Mouse (Mus musculus) cortical plate, adult 2 months (tissue): Measurements from ENCODE around the gene Ramp2. TPM values are rescaled to one million over a fixed set of nuclear protein-coding genes. Genes with fewer than 3 reads are reported as not detected.

Experiments
- H3K27ac ChIP-seq: fragments of 200-500 bp; 2 replicates; pipeline ENCODE4 v1.5.1; 2012; ENCODE audit warnings: low read length, control low read depth, inconsistent platforms; ENCODE audit not compliant: insufficient read depth
- H3K4me1 ChIP-seq: fragments of 200-500 bp; 2 replicates; pipeline ENCODE4 v1.6.1; 2011; ENCODE audit warnings: low read length; ENCODE audit not compliant: control insufficient read depth, insufficient read depth
- H3K4me3 ChIP-seq: fragments of 200-500 bp; 2 replicates; pipeline ENCODE4 v1.5.1; 2011; ENCODE audit warnings: mild to moderate bottlenecking, low read length, control low read depth; ENCODE audit not compliant: insufficient read depth
- CTCF ChIP-seq: fragments of 200-500 bp; IDR thresholded peaks from 2 replicates; pipeline ENCODE4 v1.5.1; 2011; ENCODE audit warnings: mild to moderate bottlenecking, control low read depth, low read length; ENCODE audit not compliant: insufficient read depth; ENCODE audit errors: extremely low read depth
- POLR2A ChIP-seq: fragments of 200-500 bp; IDR thresholded peaks from 2 replicates; pipeline ENCODE4 v1.6.1; 2011; ENCODE audit warnings: mild to moderate bottlenecking, low read length, control low read depth; ENCODE audit not compliant: insufficient read depth; ENCODE audit errors: extremely low read depth
- polyA plus RNA-seq: library from polyadenylated mRNA; depleted of rRNA; stranded (reverse); fragments of >200 nt; gene quantifications from 2 replicates; pipeline ENCODE4 v1.2.3, GENCODE M21; 2012

Gene Ramp2
- polyA plus RNA-seq, 1 experiment, result 65.8 TPM

- TF ChIP-seq POLR2A (no peak), CTCF (no peak)
- H3K4me3 ChIP-seq, result no peak overlapping the region
- H3K4me1 ChIP-seq, result peaks cover 3% of the 10 kb centered on the region
- no peak overlapping the region for H3K27ac ChIP-seq
These were observed 18.1 kb downstream of the Ramp2 start for GRCm38 (mm10) chr11:101263989-101264280.

- no peak overlapping the region for H3K27ac ChIP-seq
- no peak overlapping the region for H3K4me3 ChIP-seq
- H3K4me1 ChIP-seq, result peaks cover under 1% of the 10 kb centered on the region
- TF ChIP-seq CTCF (no peak), POLR2A (no peak)
These were observed 19.2 kb downstream of the Ramp2 start for GRCm38 (mm10) chr11:101264954-101265471.

GRCm38 (mm10) chr11:101265906-101266305 lies 20.1 kb downstream of the Ramp2 start:
- H3K4me1 ChIP-seq, result no peaks in the 10 kb centered on the region
- no peak overlapping the region for H3K27ac ChIP-seq
- TF ChIP-seq POLR2A (no peak), CTCF (no peak)
- H3K4me3 ChIP-seq, result no peak overlapping the region

GRCm38 (mm10) chr11:101269577-101270116 lies 23.8 kb downstream of the Ramp2 start:
- no peak overlapping the region for H3K27ac ChIP-seq
- H3K4me3 ChIP-seq, result no peak overlapping the region
- H3K4me1 ChIP-seq, result no peaks in the 10 kb centered on the region
- TF ChIP-seq POLR2A (no peak), CTCF (no peak)

- Histone ChIP-seq H3K27ac (no peak overlapping the region), H3K4me3 (no peak overlapping the region), H3K4me1 (peaks cover 3% of the 10 kb centered on the region)
- TF ChIP-seq POLR2A (no peak), CTCF (no peak)
These were observed 26.6 kb downstream of the Ramp2 start for GRCm38 (mm10) chr11:101272446-101272845.

- Histone ChIP-seq H3K4me1 (peaks cover 5% of the 10 kb centered on the region), H3K27ac (no peak overlapping the region), H3K4me3 (no peak overlapping the region)
- no peak for TF ChIP-seq CTCF
- TF ChIP-seq POLR2A, result no peak
These were observed 29.5 kb downstream of the Ramp2 start for GRCm38 (mm10) chr11:101275309-101275708.

GRCm38 (mm10) chr11:101276319-101277070 lies 30.7 kb downstream of the Ramp2 start:
- peak; percentile 24; the same call in 1 of the 2 replicates for TF ChIP-seq POLR2A
- TF ChIP-seq CTCF, result no peak
- Histone ChIP-seq H3K27ac (no peak overlapping the region), H3K4me3 (no peak overlapping the region), H3K4me1 (peaks cover 5% of the 10 kb centered on the region)

GRCm38 (mm10) chr11:101277381-101278222 lies 31.8 kb downstream of the Ramp2 start:
- TF ChIP-seq CTCF, result no peak
- Histone ChIP-seq H3K27ac (no peak overlapping the region), H3K4me1 (peaks cover 5% of the 10 kb centered on the region), H3K4me3 (peak overlapping the region; percentile 61)

- no peak for TF ChIP-seq CTCF
- TF ChIP-seq POLR2A, result peak; percentile 77
- Histone ChIP-seq H3K27ac (peak within 1 kb of the TSS; percentile 25; the same call in 1 of the 2 replicates), H3K4me1 (peaks cover 5% of the 10 kb centered on the region), H3K4me3 (peak within 1 kb of the TSS; percentile 61)
These were observed 32.7 kb downstream of the Ramp2 start, which contains the start of the genes Cntd1 and Coa3 for GRCm38 (mm10) chr11:101278223-101279192. TSS of gene Cntd1 (plus strand) at chr11:101279012. TSS of gene Coa3 (minus strand) at chr11:101279114.

- Histone ChIP-seq H3K4me1 (peaks cover 5% of the 10 kb centered on the region), H3K27ac (no peak overlapping the region), H3K4me3 (peak overlapping the region; percentile 61)
- no peak for TF ChIP-seq CTCF
- no peak for TF ChIP-seq POLR2A
These were observed 33.4 kb downstream of the Ramp2 start for GRCm38 (mm10) chr11:101279193-101279569.
